Mouse (Mus musculus) cortical plate, adult 2 months (tissue): ENCODE measurements around the gene Lrrc10b.

Source experiments
- CTCF ChIP-seq: fragments of 200-500 bp; IDR thresholded peaks from 2 replicates; pipeline ENCODE4 v1.5.1; 2011; ENCODE audit warnings: mild to moderate bottlenecking, control low read depth, low read length; ENCODE audit not compliant: insufficient read depth; ENCODE audit errors: extremely low read depth
- POLR2A ChIP-seq: fragments of 200-500 bp; IDR thresholded peaks from 2 replicates; pipeline ENCODE4 v1.6.1; 2011; ENCODE audit warnings: mild to moderate bottlenecking, low read length, control low read depth; ENCODE audit not compliant: insufficient read depth; ENCODE audit errors: extremely low read depth

- TF ChIP-seq CTCF = no peak
- TF ChIP-seq POLR2A = no peak
Observed at GRCm38 (mm10) chr19:10416889-10417288, 40.4 kb downstream of the Lrrc10b start.
